Mouse (Mus musculus) testis, postnatal 14 days (tissue): Measurements from ENCODE around the gene Sec1.

Experiments
- DNase-seq: peaks from one replicate; pipeline ENCODE4 v3.0.0; 2021; ENCODE audit warnings: low spot score

Sec1 gene

GRCm38 (mm10) chr7:45716952-45717917 lies 23.0 kb upstream of the Sec1 start:
- DNase-seq, result no peak

- no peak for DNase-seq
Observed at GRCm38 (mm10) chr7:45716460-45716857, 22.3 kb upstream of the Sec1 start.

GRCm38 (mm10) chr7:45715741-45716459 lies 21.7 kb upstream of the Sec1 start:
- DNase-seq, result no peak

GRCm38 (mm10) chr7:45715090-45715708 lies 21.0 kb upstream of the Sec1 start, which contains the start of gene Rpl18:
Gene Rpl18, plus strand, starts transcription at chr7:45715457.
- DNase-seq, result peak; percentile 96

GRCm38 (mm10) chr7:45714630-45715089 lies 20.5 kb upstream of the Sec1 start:
- DNase-seq, result no peak

GRCm38 (mm10) chr7:45713881-45714520 lies 19.8 kb upstream of the Sec1 start:
- DNase-seq, result no peak

GRCm38 (mm10) chr7:45713396-45713795 lies 19.2 kb upstream of the Sec1 start:
- DNase-seq, result no peak

GRCm38 (mm10) chr7:45712022-45712757 lies 18.0 kb upstream of the Sec1 start:
- DNase-seq, result peak; percentile 84

- no peak for DNase-seq
Observed at GRCm38 (mm10) chr7:45711316-45712021, 17.3 kb upstream of the Sec1 start.

- DNase-seq, result no peak
Observed at GRCm38 (mm10) chr7:45710477-45711191, 16.4 kb upstream of the Sec1 start.

- no peak for DNase-seq
Observed at GRCm38 (mm10) chr7:45709677-45710355, 15.6 kb upstream of the Sec1 start.

GRCm38 (mm10) chr7:45709036-45709435 lies 14.8 kb upstream of the Sec1 start:
- DNase-seq, result no peak

GRCm38 (mm10) chr7:45708221-45708761 lies 14.1 kb upstream of the Sec1 start:
- DNase-seq, result no peak

GRCm38 (mm10) chr7:45707375-45707967 lies 13.3 kb upstream of the Sec1 start:
- DNase-seq, result peak; percentile 93

GRCm38 (mm10) chr7:45706721-45707241 lies 12.6 kb upstream of the Sec1 start:
- DNase-seq, result peak; percentile 89

GRCm38 (mm10) chr7:45705873-45706281 lies 11.7 kb upstream of the Sec1 start:
- DNase-seq, result peak; percentile 87

GRCm38 (mm10) chr7:45705443-45705864 lies 11.3 kb upstream of the Sec1 start:
- DNase-seq, result peak; percentile 60
